Mouse (Mus musculus) 3134 (cell line): ENCODE data around the gene Hist2h2aa1.
"Not testable (repeated sequence)": the region's sequence is repeated elsewhere in the genome, so short reads cannot be mapped to it uniquely, and the experiment has no call there.

ENCODE experiments used
- DNase-seq: peaks from one replicate; pipeline ENCODE4 v3.0.0-alpha.2; 2011; ENCODE audit warnings: low spot score; ENCODE audit not compliant: insufficient read length; ENCODE audit errors: extremely low read depth

The Hist2h2aa1 gene

GRCm38 (mm10) chr3:96228828-96229227 lies 16.5 kb upstream of the Hist2h2aa1 start:
- no peak for DNase-seq

GRCm38 (mm10) chr3:96230404-96230803 lies 14.9 kb upstream of the Hist2h2aa1 start:
- no peak for DNase-seq

- DNase-seq = no peak
Measured at GRCm38 (mm10) chr3:96230910-96231757, 14.2 kb upstream of the Hist2h2aa1 start.

- no peak for DNase-seq
Measured at GRCm38 (mm10) chr3:96231758-96232120, 13.6 kb upstream of the Hist2h2aa1 start.

- DNase-seq = no peak
Measured at GRCm38 (mm10) chr3:96234914-96235313, 10.4 kb upstream of the Hist2h2aa1 start.

- DNase-seq = peak; percentile 40
Measured at GRCm38 (mm10) chr3:96235836-96236235, 9.5 kb upstream of the Hist2h2aa1 start.

- no peak for DNase-seq
Measured at GRCm38 (mm10) chr3:96236834-96237334, 8.4 kb upstream of the Hist2h2aa1 start.

- peak; percentile 67 for DNase-seq
Measured at GRCm38 (mm10) chr3:96237335-96237903, 7.9 kb upstream of the Hist2h2aa1 start.

- DNase-seq = peak; percentile 83
Measured at GRCm38 (mm10) chr3:96237904-96238511, 7.3 kb upstream of the Hist2h2aa1 start.

GRCm38 (mm10) chr3:96238954-96239793 lies 6.1 kb upstream of the Hist2h2aa1 start, which contains the start of gene Hist2h3c2:
Gene Hist2h3c2, minus strand, starts transcription at chr3:96239127.
- DNase-seq = not testable (repeated sequence)

GRCm38 (mm10) chr3:96239949-96240798 lies 5.1 kb upstream of the Hist2h2aa1 start, which contains the start of gene Hist2h2aa2:
Gene Hist2h2aa2, minus strand, starts transcription at chr3:96240276.
- DNase-seq = peak; percentile 93

- DNase-seq = no peak
Measured at GRCm38 (mm10) chr3:96240799-96241197, 4.5 kb upstream of the Hist2h2aa1 start.

- DNase-seq = peak; percentile 31
Measured at GRCm38 (mm10) chr3:96243921-96244572, 1.2 kb upstream of the Hist2h2aa1 start.

- DNase-seq = not testable (repeated sequence)
Measured at GRCm38 (mm10) chr3:96246018-96246417, 721 bp downstream of the Hist2h2aa1 start.

GRCm38 (mm10) chr3:96246427-96246856 lies 1.1 kb downstream of the Hist2h2aa1 start, which contains the start of gene Hist2h3c1:
Gene Hist2h3c1, plus strand, starts transcription at chr3:96246685.
- not testable (repeated sequence) for DNase-seq

GRCm38 (mm10) chr3:96247356-96248140 lies 2.3 kb downstream of the Hist2h2aa1 start:
- peak; percentile 82 for DNase-seq

GRCm38 (mm10) chr3:96248141-96249033 lies 3.1 kb downstream of the Hist2h2aa1 start:
- DNase-seq = peak; percentile 49
